Mouse (Mus musculus) inflammation-experienced regulatory T-cells, adult 6 months (primary cell): ENCODE data around the gene Lat. TPM values are rescaled to one million over a fixed set of nuclear protein-coding genes. Genes with fewer than 3 reads are reported as not detected.
"Not testable (repeated sequence)": the region's sequence is repeated elsewhere in the genome, so short reads cannot be mapped to it uniquely, and the experiment has no call there.

Source experiments
- ATAC-seq: one replicate; pipeline ENCODE4 v1.8.0; 2017
- polyA plus RNA-seq, 3 experiments: library from polyadenylated mRNA; unstranded; fragments of 100-300 nt; shearing (Covaris generic); gene quantifications; one replicate each; pipeline ENCODE4 v1.2.1; 2017

The Lat gene
- polyA plus RNA-seq, 3 experiments from 2014 or later, result 875 to 1,118 (median 889) TPM

GRCm38 (mm10) chr7:126330693-126331092 is 38.7 kb downstream of the Lat start:
- no peak for ATAC-seq

GRCm38 (mm10) chr7:126329907-126330645 is 39.3 kb downstream of the Lat start:
- ATAC-seq, result peak; percentile 91

DNA sequence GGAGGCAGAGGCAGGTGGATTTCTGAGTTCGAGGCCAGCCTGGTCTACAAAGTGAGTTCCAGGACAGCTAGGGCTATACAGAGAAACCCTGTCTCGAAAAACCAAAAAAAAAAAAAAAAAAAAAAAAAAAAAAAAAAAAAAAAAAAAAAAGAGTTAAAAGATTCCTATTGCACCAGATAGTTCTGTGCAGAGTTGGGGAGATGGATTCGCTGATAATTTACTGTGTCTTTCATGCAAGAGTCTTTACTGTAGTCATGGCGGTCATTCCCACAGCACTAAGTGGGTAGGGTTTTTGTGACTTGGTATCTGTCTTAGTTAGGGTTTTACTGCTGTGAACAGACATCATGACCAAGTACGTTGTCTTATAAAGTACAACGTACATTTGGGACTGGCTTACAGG is 40.5 kb downstream of the Lat start:
- not testable (repeated sequence) for ATAC-seq

DNA sequence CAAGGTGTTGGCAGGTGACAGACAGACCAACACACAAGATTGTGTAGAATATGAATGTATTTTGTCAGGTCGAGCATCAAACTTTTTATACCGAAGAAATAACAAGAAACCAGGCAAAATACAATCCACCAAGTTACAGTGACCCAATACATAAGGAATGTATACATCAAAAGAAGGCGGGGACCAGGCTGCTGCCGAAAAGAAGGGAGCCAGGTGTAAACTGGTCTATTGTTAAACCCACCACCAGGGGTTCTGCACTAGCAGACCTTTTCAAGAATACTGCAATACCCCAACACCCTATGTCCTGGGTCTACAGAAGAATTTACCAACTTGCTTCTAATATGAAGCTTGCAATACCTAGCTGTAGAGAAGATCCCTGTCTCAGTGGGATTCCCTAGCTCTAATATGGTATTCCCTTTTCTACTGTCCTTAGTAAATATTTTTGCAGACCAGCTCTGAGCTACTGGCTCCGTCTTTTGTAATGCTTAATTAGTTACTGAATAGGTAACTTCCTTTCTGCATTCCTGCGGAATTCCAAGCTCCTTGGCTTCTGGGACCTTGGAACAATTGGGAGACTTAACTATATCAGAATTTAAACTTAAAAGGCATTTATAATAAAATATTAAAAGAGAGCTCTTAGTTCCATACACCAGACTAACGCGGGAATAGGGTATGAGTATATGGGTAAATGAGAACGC is 43.6 kb downstream of the Lat start:
- ATAC-seq, result not testable (repeated sequence)

GRCm38 (mm10) chr7:126324791-126325190 is 44.6 kb downstream of the Lat start:
- no peak for ATAC-seq

- peak; percentile 63 for ATAC-seq
Measured at GRCm38 (mm10) chr7:126323729-126324128, 45.6 kb downstream of the Lat start.

DNA sequence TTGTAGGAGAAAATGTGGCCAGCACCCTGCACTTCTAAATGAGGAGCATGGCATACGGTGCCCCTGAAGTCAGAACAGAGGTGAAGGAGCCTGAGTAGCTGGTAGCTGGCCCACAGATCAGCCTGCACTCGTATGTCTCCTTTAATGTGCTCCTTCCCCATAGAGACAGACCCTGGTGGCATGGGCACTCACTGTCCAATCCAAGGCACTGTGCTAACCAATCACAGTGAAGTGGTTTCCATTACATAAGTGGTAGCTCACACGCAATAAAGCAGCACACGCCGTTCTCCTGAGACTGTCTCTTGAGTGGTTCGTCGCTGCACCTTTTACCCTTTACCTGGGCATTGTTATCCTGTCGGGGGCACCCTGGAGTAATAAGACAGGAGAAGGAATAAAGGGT is 55.1 kb downstream of the Lat start:
- ATAC-seq, result no peak

Other genes with a start within 250 kb of the Lat start
- gene Xpo6, start 169.1 kb downstream of the Lat start, polyA plus RNA-seq, result 100 to 1,000 TPM in 2 of 3 experiments, 10 to 100 TPM in 1; 66.7 to 148 (median 128) TPM
- gene Sbk1, start 97.0 kb downstream of the Lat start, polyA plus RNA-seq, result 1 to 10 TPM; 2.1 to 4.2 (median 2.6) TPM
- 10 to 100 TPM; 31.3 to 43.0 (median 38.4) TPM for gene Spns1, start 7.9 kb upstream of the Lat start, polyA plus RNA-seq
- gene Nfatc2ip, start 27.2 kb upstream of the Lat start, polyA plus RNA-seq, result 1 to 10 TPM; 2.7 to 3.8 (median 3.3) TPM
- gene Cd19, start 45.3 kb upstream of the Lat start, polyA plus RNA-seq, result 1 to 10 TPM in 2 of 3 experiments, under 1 TPM in 1; 0.87 to 6.5 (median 6.0) TPM
- gene Rabep2, start 59.2 kb upstream of the Lat start, polyA plus RNA-seq, result 10 to 100 TPM; 37.8 to 39.6 (median 38.1) TPM
- under 1 TPM; 0.16 to 0.49 (median 0.29) TPM for gene Atp2a1, start 93.5 kb upstream of the Lat start, polyA plus RNA-seq
- gene Sh2b1, start 105.9 kb upstream of the Lat start, polyA plus RNA-seq, result 10 to 100 TPM; 12.6 to 18.9 (median 13.3) TPM
- 10 to 100 TPM; 65.5 to 83.5 (median 69.4) TPM for gene Tufm, start 117.8 kb upstream of the Lat start, polyA plus RNA-seq
- 10 to 100 TPM; 13.4 to 16.4 (median 14.8) TPM for gene Atxn2l, start 133.9 kb upstream of the Lat start, polyA plus RNA-seq
- gene Eif3c, start 196.8 kb upstream of the Lat start, polyA plus RNA-seq, result 100 to 1,000 TPM; 219 to 232 (median 230) TPM
- 1 to 10 TPM in 1 of 3 experiments, under 1 TPM in 1, not detected in 1; 0.23 to 2.3 TPM for gene Apobr, start 215.4 kb upstream of the Lat start, polyA plus RNA-seq
- 10 to 100 TPM; 25.2 to 57.9 (median 51.4) TPM for gene Cln3, start 216.2 kb upstream of the Lat start, polyA plus RNA-seq
- gene Il27, start 225.4 kb upstream of the Lat start, polyA plus RNA-seq, result not detected